Mouse (Mus musculus) spleen, adult 2 months (tissue): ENCODE data around the gene Pcbp4. TPM values are rescaled to one million over a fixed set of nuclear protein-coding genes. Genes with fewer than 3 reads are reported as not detected.

Source experiments
- DNase-seq, 2 experiments: peaks; one replicate each; pipeline versions ENCODE4 v3.0.0 to v3.0.0-alpha.2; 2012 to 2021; ENCODE audit warnings: low spot score in 2 of 2, low read depth in 1 of 2
- H3K27ac ChIP-seq: fragments of 200-500 bp; 2 replicates; pipeline ENCODE4 v1.5.1; 2012; ENCODE audit warnings: low read length, inconsistent platforms; ENCODE audit not compliant: insufficient read depth
- H3K27me3 ChIP-seq: fragments of 200-500 bp; 2 replicates; pipeline ENCODE4 v1.6.1; 2012; ENCODE audit warnings: mild to moderate bottlenecking, moderate library complexity, low read length, inconsistent platforms; ENCODE audit not compliant: control insufficient read depth, insufficient read depth
- H3K36me3 ChIP-seq: fragments of 200-500 bp; 2 replicates; pipeline ENCODE4 v1.6.1; 2012; ENCODE audit warnings: mild to moderate bottlenecking, low read length, inconsistent platforms; ENCODE audit not compliant: control insufficient read depth, insufficient read depth
- H3K4me1 ChIP-seq: fragments of 200-500 bp; 2 replicates; pipeline ENCODE4 v1.6.1; 2011; ENCODE audit warnings: inconsistent platforms; ENCODE audit not compliant: control insufficient read depth, insufficient read depth, insufficient read length
- H3K4me3 ChIP-seq: fragments of 200-500 bp; 2 replicates; pipeline ENCODE4 v1.5.1; 2011; ENCODE audit warnings: mild to moderate bottlenecking, inconsistent platforms; ENCODE audit not compliant: insufficient read depth, insufficient read length; ENCODE audit errors: extremely low read depth
- CTCF ChIP-seq: fragments of 200-500 bp; IDR thresholded peaks from 2 replicates; pipeline ENCODE4 v1.5.1; 2011; ENCODE audit warnings: mild to moderate bottlenecking, inconsistent platforms; ENCODE audit not compliant: insufficient read depth, insufficient read length, insufficient replicate concordance; ENCODE audit errors: extremely low read depth
- POLR2A ChIP-seq: fragments of 200-500 bp; IDR thresholded peaks from 2 replicates; pipeline ENCODE4 v1.6.1; 2011; ENCODE audit warnings: low read depth, low read length, inconsistent platforms
- WGBS: fragments of 180-500 bp; shearing (Covaris S2); methylation state at CpG from one replicate; pipeline ENCODE4 v1.1.7; 2018; 5-methylcytosine and 5-hydroxymethylcytosine counted together
- polyA plus RNA-seq: library from polyadenylated mRNA; depleted of rRNA; stranded (reverse); fragments of >200 nt; gene quantifications from 2 replicates; pipeline ENCODE4 v1.2.3, GENCODE M21; 2012

The Pcbp4 gene
- polyA plus RNA-seq, 1 experiment = 15.8 TPM

GRCm38 (mm10) chr9:106463122-106464063, 10.3 kb downstream of the Pcbp4 start:
- H3K27me3 ChIP-seq = peaks cover 6% of the 10 kb centered on the region; the same call in 1 of the 2 replicates
- H3K36me3 ChIP-seq = no peaks in the 10 kb centered on the region
- WGBS = 89% methylated on average over 21 of the region's 21 CpGs
- no peak for DNase-seq
- H3K4me1 ChIP-seq = peaks cover 12% of the 10 kb centered on the region
- TF ChIP-seq POLR2A (no peak), CTCF (no peak)
- H3K4me3 ChIP-seq = no peak overlapping the region
- H3K27ac ChIP-seq = no peak overlapping the region

GRCm38 (mm10) chr9:106464751-106465541, 11.9 kb downstream of the Pcbp4 start:
- Histone ChIP-seq H3K36me3 (no peaks in the 10 kb centered on the region), H3K4me1 (peaks cover 12% of the 10 kb centered on the region), H3K27ac (no peak overlapping the region), H3K27me3 (peaks cover 6% of the 10 kb centered on the region; the same call in 1 of the 2 replicates), H3K4me3 (peak overlapping the region; percentile 49)
- no peak for TF ChIP-seq CTCF
- TF ChIP-seq POLR2A = no peak
- 4% methylated on average over 93 of the region's 99 CpGs for WGBS
- no peak for DNase-seq

- peaks cover 12% of the 10 kb centered on the region for H3K4me1 ChIP-seq
- H3K4me3 ChIP-seq = peak within 1 kb of the TSS; percentile 49
- peaks cover 6% of the 10 kb centered on the region; the same call in 1 of the 2 replicates for H3K27me3 ChIP-seq
- TF ChIP-seq CTCF = no peak
- no peak for TF ChIP-seq POLR2A
- no peaks in the 10 kb centered on the region for H3K36me3 ChIP-seq
- no peak for DNase-seq
- WGBS = 33% methylated on average over 26 of the region's 26 CpGs
- H3K27ac ChIP-seq = no peak within 1 kb of the TSS
Measured at GRCm38 (mm10) chr9:106465571-106466200, 12.6 kb downstream of the Pcbp4 start, which contains the start of gene Gpr62. Gpr62 (minus strand) TSS chr9:106465938.

- H3K27me3 ChIP-seq = peaks cover 6% of the 10 kb centered on the region; the same call in 1 of the 2 replicates
- H3K4me3 ChIP-seq = no peak overlapping the region
- WGBS = 89% methylated on average over 6 of the region's 6 CpGs
- DNase-seq = no peak
- H3K36me3 ChIP-seq = peaks cover 2% of the 10 kb centered on the region; the same call in 1 of the 2 replicates
- H3K27ac ChIP-seq = no peak overlapping the region
- H3K4me1 ChIP-seq = peaks cover 12% of the 10 kb centered on the region
- TF ChIP-seq POLR2A = no peak
- no peak for TF ChIP-seq CTCF
Measured at GRCm38 (mm10) chr9:106466721-106467120, 13.6 kb downstream of the Pcbp4 start.

- no peak for DNase-seq
- peaks cover 6% of the 10 kb centered on the region; the same call in 1 of the 2 replicates for H3K27me3 ChIP-seq
- no peak overlapping the region for H3K27ac ChIP-seq
- peaks cover 2% of the 10 kb centered on the region; the same call in 1 of the 2 replicates for H3K36me3 ChIP-seq
- no peak overlapping the region for H3K4me3 ChIP-seq
- TF ChIP-seq POLR2A = no peak
- no peak for TF ChIP-seq CTCF
- H3K4me1 ChIP-seq = peaks cover 12% of the 10 kb centered on the region
- 92% methylated on average over 7 of the region's 7 CpGs for WGBS
Measured at GRCm38 (mm10) chr9:106467746-106468145, 14.7 kb downstream of the Pcbp4 start.

- Histone ChIP-seq H3K4me1 (peaks cover 12% of the 10 kb centered on the region), H3K4me3 (no peak overlapping the region), H3K27me3 (peaks cover 6% of the 10 kb centered on the region; the same call in 1 of the 2 replicates), H3K27ac (no peak overlapping the region), H3K36me3 (peaks cover 3% of the 10 kb centered on the region; the same call in 1 of the 2 replicates)
- 25% methylated on average over 6 of the region's 6 CpGs for WGBS
- TF ChIP-seq POLR2A (no peak), CTCF (no peak)
- no peak for DNase-seq
Measured at GRCm38 (mm10) chr9:106469317-106469716, 16.2 kb downstream of the Pcbp4 start.
